Comparison of ENCODE assay signal across 29 mouse cellular contexts in genomic region chr14:99708066-99708465, GRCm38 (mm10).
DNase-seq lines count a peak whose midpoint lies in the region; ATAC-seq and TF ChIP-seq lines count a peak whose summit lies in the region.
"Had no signal": no experiment of that assay in that cellular context is flagged by ENCODE, and none has a peak within 500 bp of the region (broad histone marks: within the 10 kb centered on the region; RNA-seq: fewer than 3 reads in every experiment).

No protein-coding gene starts in this region.

- DNase-seq in adrenal gland, postnatal 10 days, result peak; percentile 5
- DNase-seq in adrenal gland, postnatal 14 days, result no peak
- no peak for DNase-seq in lung, postnatal 10 days
- DNase-seq in lung, postnatal 0 days (ENCODE audit: low spot score), result peak; percentile 41
- no peak for DNase-seq in lung, postnatal 14 days
- peak; percentile 12 for DNase-seq in NIH3T3 (ENCODE audit: low read depth)
- DNase-seq in T-cell, adult 2 months (ENCODE audit: low spot score), result no peak
- DNase-seq: adrenal gland, adult 2 months; adrenal gland, postnatal 25 days; B cell, adult 2 months; cerebellum, adult 11 months; cerebellum, adult 18-20 months; cerebellum, adult 8-10 months; cerebellum, adult 9-11 months; cerebellum, postnatal 14 days; cerebellum, postnatal 36 days; embryo, embryonic 11 days had no signal

- H3K27me3 ChIP-seq in lung, embryonic 15.5 days, result no peaks in the 10 kb centered on the region
- no peaks in the 10 kb centered on the region for H3K27me3 ChIP-seq in lung, postnatal 0 days (replicated peaks; ENCODE audit: insufficient read depth, low read length)
- H3K27me3 ChIP-seq: CH12.LX; embryonic facial prominence, embryonic 13.5 days; embryonic facial prominence, embryonic 15.5 days had no signal

- H3K27ac ChIP-seq in lung, embryonic 15.5 days, result peak overlapping the region; percentile 50; the same call in 1 of the 2 replicates
- no peak overlapping the region for H3K27ac ChIP-seq in lung, postnatal 0 days (ENCODE audit: low read length)
- H3K27ac ChIP-seq: embryonic facial prominence, embryonic 13.5 days; embryonic facial prominence, embryonic 15.5 days; forebrain, embryonic 10.5 days; forebrain, embryonic 12.5 days had no signal

- H3K9me3 ChIP-seq in lung, embryonic 15.5 days, result no peaks in the 10 kb centered on the region
- H3K9me3 ChIP-seq in lung, postnatal 0 days (ENCODE audit: low read length), result no peaks in the 10 kb centered on the region
- H3K9me3 ChIP-seq: embryonic facial prominence, embryonic 13.5 days; embryonic facial prominence, embryonic 15.5 days; forebrain, embryonic 10.5 days; forebrain, embryonic 12.5 days had no signal

- TF ChIP-seq EP300 in lung, postnatal 0 days (IDR thresholded peaks at IDR 0.05), result peak; percentile 74

- no peak overlapping the region for H3K9ac ChIP-seq in lung, embryonic 15.5 days
- no peak overlapping the region for H3K9ac ChIP-seq in lung, postnatal 0 days (replicated peaks; ENCODE audit: low read depth)
- H3K9ac ChIP-seq: embryonic facial prominence, embryonic 13.5 days; embryonic facial prominence, embryonic 15.5 days; forebrain, embryonic 12.5 days had no signal

- no peak for TF ChIP-seq CTCF in lung, postnatal 0 days (IDR thresholded peaks at IDR 0.05)

- H3K36me3 ChIP-seq in lung, embryonic 15.5 days, result no peaks in the 10 kb centered on the region
- H3K36me3 ChIP-seq in lung, postnatal 0 days (ENCODE audit: insufficient read depth, low read length), result no peaks in the 10 kb centered on the region
- H3K36me3 ChIP-seq: embryonic facial prominence, embryonic 13.5 days; embryonic facial prominence, embryonic 15.5 days; forebrain, embryonic 10.5 days; forebrain, embryonic 12.5 days; G1E had no signal

- no peak overlapping the region for H3K4me2 ChIP-seq in lung, embryonic 15.5 days
- no peak overlapping the region for H3K4me2 ChIP-seq in lung, postnatal 0 days (replicated peaks; ENCODE audit: low read depth, low read length)
- H3K4me2 ChIP-seq: embryonic facial prominence, embryonic 13.5 days; embryonic facial prominence, embryonic 15.5 days; forebrain, embryonic 12.5 days had no signal

- H3K4me1 ChIP-seq in lung, embryonic 15.5 days, result peaks cover 7% of the 10 kb centered on the region
- H3K4me1 ChIP-seq in lung, postnatal 0 days (ENCODE audit: insufficient read depth, low read depth, low read length), result peaks cover 3% of the 10 kb centered on the region; the same call in 1 of the 2 replicates
- H3K4me1 ChIP-seq: embryonic facial prominence, embryonic 13.5 days; embryonic facial prominence, embryonic 15.5 days had no signal

- ATAC-seq in lung, embryonic 15.5 days (ENCODE audit: borderline replicate concordance, extremely low read depth, low FRiP score, low TSS enrichment), result no peak; the same call in 1 of the 2 replicates
- no peak for ATAC-seq in lung, postnatal 0 days
- ATAC-seq: activated CD4-positive, CD25-positive, alpha-beta regulatory T cell, adult 4 months; CD4-positive, CD25-positive, alpha-beta regulatory T cell, adult 4 months; forebrain, embryonic 14.5 days; forebrain, embryonic 16.5 days had no signal

- H3K4me3 ChIP-seq in lung, embryonic 15.5 days, result no peak overlapping the region
- H3K4me3 ChIP-seq in lung, postnatal 0 days (ENCODE audit: low read depth, low read length), result no peak overlapping the region
- H3K4me3 ChIP-seq: embryonic facial prominence, embryonic 13.5 days; embryonic facial prominence, embryonic 15.5 days; erythroblast, embryonic 14.5 days; forebrain, embryonic 10.5 days; forebrain, embryonic 12.5 days had no signal

- 17% methylated on average over 2 of the region's 2 CpGs for WGBS in lung, embryonic 15.5 days
- 19% methylated on average over 2 of the region's 2 CpGs for WGBS in lung, postnatal 0 days

Comparison
In these comparisons a context has a peak if more than half of its experiments do, and no peak if none do; other contexts are left out.
1. DNase-seq: peak in adrenal gland, postnatal 10 days (single experiment), lung, postnatal 0 days (single experiment) and NIH3T3 (single experiment); none in adrenal gland, postnatal 14 days (single experiment), lung, postnatal 10 days (single experiment), lung, postnatal 14 days (single experiment) and T-cell, adult 2 months (single experiment).